Mouse (Mus musculus): Measurements from ENCODE around the gene Klhdc8b. TPM values are rescaled to one million over a fixed set of nuclear protein-coding genes. Genes with fewer than 3 reads are reported as not detected.
A peak's percentile ranks its signal among the peaks of the same experiment; 100 is the strongest.

The Klhdc8b gene
- polyA plus RNA-seq, 1 experiment from 2014 or later: 49.8 TPM

GRCm38 (mm10) chr9:108449860-108450259, 11.5 kb downstream of the Klhdc8b start:
- peak; percentile 19 for ATAC-seq (ENCODE audit: low read depth)
- Histone ChIP-seq H3K36me3 (ENCODE audit: control insufficient read depth, insufficient read depth, low read length) (peaks cover 8% of the 10 kb centered on the region), H3K4me2 (ENCODE audit: low read depth, low read length) (peak overlapping the region; percentile 74; the same call in 1 of the 2 replicates), H3K4me3 (ENCODE audit: low read depth, low read length) (no peak overlapping the region), H3K9me3 (ENCODE audit: control insufficient read depth, low read length) (no peaks in the 10 kb centered on the region), H3K4me1 (ENCODE audit: control insufficient read depth, insufficient read depth, low read length) (peaks cover 35% of the 10 kb centered on the region), H3K9ac (replicated peaks; ENCODE audit: low read depth, low read length) (no peak overlapping the region), H3K27ac (ENCODE audit: low read depth, low read length) (peak overlapping the region; percentile 82), H3K27me3 (ENCODE audit: control insufficient read depth, insufficient read depth, low read length) (no peaks in the 10 kb centered on the region)
- 32% methylated on average over 4 of the region's 4 CpGs for WGBS

GRCm38 (mm10) chr9:108445125-108445524, 16.3 kb downstream of the Klhdc8b start:
- no peak overlapping the region for H3K4me3 ChIP-seq (ENCODE audit: low read depth, low read length)
- no peak overlapping the region for H3K27ac ChIP-seq (ENCODE audit: low read depth, low read length)

GRCm38 (mm10) chr9:108441236-108441919, 20.0 kb downstream of the Klhdc8b start:
- 94% methylated on average over 11 of the region's 11 CpGs for WGBS
- Histone ChIP-seq H3K27ac (ENCODE audit: low read depth, low read length) (no peak overlapping the region), H3K27me3 (ENCODE audit: control insufficient read depth, insufficient read depth, low read length) (no peaks in the 10 kb centered on the region), H3K9ac (replicated peaks; ENCODE audit: low read depth, low read length) (no peak overlapping the region), H3K4me3 (ENCODE audit: low read depth, low read length) (no peak overlapping the region), H3K4me2 (ENCODE audit: low read depth, low read length) (no peak overlapping the region), H3K36me3 (ENCODE audit: control insufficient read depth, insufficient read depth, low read length) (no peaks in the 10 kb centered on the region), H3K4me1 (ENCODE audit: control insufficient read depth, insufficient read depth, low read length) (no peaks in the 10 kb centered on the region), H3K9me3 (ENCODE audit: control insufficient read depth, low read length) (no peaks in the 10 kb centered on the region)
- no peak for ATAC-seq (ENCODE audit: low read depth)

More at GRCm38 (mm10) chr9:108445125-108445524, 16.3 kb downstream of the Klhdc8b start:
- WGBS: 67% methylated on average over 9 of the region's 9 CpGs
- Histone ChIP-seq H3K27me3 (ENCODE audit: control insufficient read depth, insufficient read depth, low read length) (no peaks in the 10 kb centered on the region), H3K36me3 (ENCODE audit: control insufficient read depth, insufficient read depth, low read length) (peaks cover 8% of the 10 kb centered on the region), H3K4me2 (ENCODE audit: low read depth, low read length) (no peak overlapping the region), H3K9me3 (ENCODE audit: control insufficient read depth, low read length) (no peaks in the 10 kb centered on the region), H3K4me1 (ENCODE audit: control insufficient read depth, insufficient read depth, low read length) (peaks cover 13% of the 10 kb centered on the region), H3K9ac (replicated peaks; ENCODE audit: low read depth, low read length) (no peak overlapping the region)
- ATAC-seq (ENCODE audit: low read depth): no peak

- WGBS: 80% methylated on average over 5 of the region's 5 CpGs
- Histone ChIP-seq H3K4me1 (ENCODE audit: control insufficient read depth, insufficient read depth, low read length) (no peaks in the 10 kb centered on the region), H3K27ac (ENCODE audit: low read depth, low read length) (no peak overlapping the region), H3K4me3 (ENCODE audit: low read depth, low read length) (no peak overlapping the region), H3K36me3 (ENCODE audit: control insufficient read depth, insufficient read depth, low read length) (no peaks in the 10 kb centered on the region), H3K9me3 (ENCODE audit: control insufficient read depth, low read length) (no peaks in the 10 kb centered on the region), H3K27me3 (ENCODE audit: control insufficient read depth, insufficient read depth, low read length) (no peaks in the 10 kb centered on the region), H3K9ac (replicated peaks; ENCODE audit: low read depth, low read length) (no peak overlapping the region), H3K4me2 (ENCODE audit: low read depth, low read length) (no peak overlapping the region)
- ATAC-seq (ENCODE audit: low read depth): no peak
These were observed 20.9 kb downstream of the Klhdc8b start for GRCm38 (mm10) chr9:108440485-108440884.

- H3K4me2 ChIP-seq (ENCODE audit: low read depth, low read length): no peak overlapping the region
- H3K27me3 ChIP-seq (ENCODE audit: control insufficient read depth, insufficient read depth, low read length): no peaks in the 10 kb centered on the region
- no peak overlapping the region for H3K9ac ChIP-seq (replicated peaks; ENCODE audit: low read depth, low read length)
- no peak overlapping the region for H3K27ac ChIP-seq (ENCODE audit: low read depth, low read length)
- H3K4me3 ChIP-seq (ENCODE audit: low read depth, low read length): no peak overlapping the region
- H3K9me3 ChIP-seq (ENCODE audit: control insufficient read depth, low read length): no peaks in the 10 kb centered on the region
- H3K4me1 ChIP-seq (ENCODE audit: control insufficient read depth, insufficient read depth, low read length): no peaks in the 10 kb centered on the region
- WGBS: 83% methylated on average over 6 of the region's 6 CpGs
- H3K36me3 ChIP-seq (ENCODE audit: control insufficient read depth, insufficient read depth, low read length): no peaks in the 10 kb centered on the region
- no peak for ATAC-seq (ENCODE audit: low read depth)
These were observed 22.2 kb downstream of the Klhdc8b start for GRCm38 (mm10) chr9:108439176-108439575.

- Histone ChIP-seq H3K4me3 (ENCODE audit: low read depth, low read length) (no peak within 1 kb of the TSS), H3K9ac (replicated peaks; ENCODE audit: low read depth, low read length) (no peak within 1 kb of the TSS), H3K27me3 (ENCODE audit: control insufficient read depth, insufficient read depth, low read length) (no peaks in the 10 kb centered on the region), H3K9me3 (ENCODE audit: control insufficient read depth, low read length) (no peaks in the 10 kb centered on the region), H3K4me1 (ENCODE audit: control insufficient read depth, insufficient read depth, low read length) (no peaks in the 10 kb centered on the region), H3K27ac (ENCODE audit: low read depth, low read length) (no peak within 1 kb of the TSS), H3K36me3 (ENCODE audit: control insufficient read depth, insufficient read depth, low read length) (no peaks in the 10 kb centered on the region), H3K4me2 (ENCODE audit: low read depth, low read length) (no peak within 1 kb of the TSS)
- ATAC-seq (ENCODE audit: low read depth): no peak
- 36% methylated on average over 3 of the region's 3 CpGs for WGBS
These were observed 25.2 kb downstream of the Klhdc8b start, which contains the start of gene BC048562 for GRCm38 (mm10) chr9:108436182-108436581. BC048562 (plus strand) TSS chr9:108436482.

- Histone ChIP-seq H3K9me3 (ENCODE audit: control insufficient read depth, low read length) (no peaks in the 10 kb centered on the region), H3K27ac (ENCODE audit: low read depth, low read length) (no peak overlapping the region), H3K27me3 (ENCODE audit: control insufficient read depth, insufficient read depth, low read length) (no peaks in the 10 kb centered on the region), H3K9ac (replicated peaks; ENCODE audit: low read depth, low read length) (0 out of 2 replicates have a peak overlapping the region, but pooled peaks have one; percentile 12), H3K4me3 (ENCODE audit: low read depth, low read length) (peak overlapping the region; percentile 16; the same call in 1 of the 2 replicates), H3K4me1 (ENCODE audit: control insufficient read depth, insufficient read depth, low read length) (no peaks in the 10 kb centered on the region), H3K36me3 (ENCODE audit: control insufficient read depth, insufficient read depth, low read length) (no peaks in the 10 kb centered on the region), H3K4me2 (ENCODE audit: low read depth, low read length) (peak overlapping the region; percentile 38)
- WGBS: 53% methylated on average over 32 of the region's 32 CpGs
- ATAC-seq (ENCODE audit: low read depth): 0 out of 2 replicates have a peak, but pooled peaks have one; percentile 38
These were observed 29.8 kb downstream of the Klhdc8b start for GRCm38 (mm10) chr9:108431431-108432067.

GRCm38 (mm10) chr9:108428384-108428783, 33.0 kb downstream of the Klhdc8b start, which contains the start of gene Ccdc36:
Ccdc36 (minus strand) TSS chr9:108428484.
- H3K36me3 ChIP-seq (ENCODE audit: control insufficient read depth, insufficient read depth, low read length): no peaks in the 10 kb centered on the region
- no peak within 1 kb of the TSS for H3K4me2 ChIP-seq (ENCODE audit: low read depth, low read length)
- no peak within 1 kb of the TSS for H3K4me3 ChIP-seq (ENCODE audit: low read depth, low read length)
- no peaks in the 10 kb centered on the region for H3K9me3 ChIP-seq (ENCODE audit: control insufficient read depth, low read length)
- H3K27ac ChIP-seq (ENCODE audit: low read depth, low read length): no peak within 1 kb of the TSS
- no peak for ATAC-seq (ENCODE audit: low read depth)
- no peaks in the 10 kb centered on the region for H3K27me3 ChIP-seq (ENCODE audit: control insufficient read depth, insufficient read depth, low read length)
- no peak within 1 kb of the TSS for H3K9ac ChIP-seq (replicated peaks; ENCODE audit: low read depth, low read length)
- no peaks in the 10 kb centered on the region for H3K4me1 ChIP-seq (ENCODE audit: control insufficient read depth, insufficient read depth, low read length)

- H3K4me2 ChIP-seq (ENCODE audit: low read depth, low read length): no peak overlapping the region
- no peaks in the 10 kb centered on the region for H3K36me3 ChIP-seq (ENCODE audit: control insufficient read depth, insufficient read depth, low read length)
- no peaks in the 10 kb centered on the region for H3K27me3 ChIP-seq (ENCODE audit: control insufficient read depth, insufficient read depth, low read length)
- no peak overlapping the region for H3K9ac ChIP-seq (replicated peaks; ENCODE audit: low read depth, low read length)
- ATAC-seq (ENCODE audit: low read depth): no peak
- H3K4me3 ChIP-seq (ENCODE audit: low read depth, low read length): no peak overlapping the region
- no peaks in the 10 kb centered on the region for H3K4me1 ChIP-seq (ENCODE audit: control insufficient read depth, insufficient read depth, low read length)
- H3K9me3 ChIP-seq (ENCODE audit: control insufficient read depth, low read length): no peaks in the 10 kb centered on the region
- H3K27ac ChIP-seq (ENCODE audit: low read depth, low read length): no peak overlapping the region
- WGBS: 77% methylated on average over 1 of the region's 1 CpGs
These were observed 49.2 kb downstream of the Klhdc8b start for GRCm38 (mm10) chr9:108412221-108412620.

All from neural tube, embryonic 14.5 days (tissue).